Mouse (Mus musculus): ENCODE measurements around the gene Sorbs1. TPM values are rescaled to one million over a fixed set of nuclear protein-coding genes. Genes with fewer than 3 reads are reported as not detected.

Gene Sorbs1
- polyA plus RNA-seq, 1 experiment: 13.2 TPM

DNA sequence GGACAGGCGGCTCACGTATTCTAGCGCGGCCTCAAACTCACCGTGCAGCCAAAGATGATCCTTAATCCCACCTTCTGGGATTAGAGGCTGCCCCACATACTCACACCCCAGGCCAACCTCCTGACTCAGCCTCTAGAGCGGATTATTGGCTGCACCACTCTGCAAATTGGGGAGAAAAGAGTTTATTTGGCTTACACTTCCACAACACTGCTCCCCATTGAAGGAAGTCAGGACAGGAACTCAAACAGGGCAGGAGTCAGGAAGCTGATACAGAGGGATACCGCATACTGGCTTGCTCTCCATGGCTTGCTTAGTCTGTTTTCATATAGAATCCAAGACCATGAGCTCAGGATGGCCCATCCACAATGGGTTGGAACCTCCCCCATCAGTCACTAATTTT is 797 bp upstream of the Sorbs1 start:
- H3K27me3 ChIP-seq (ENCODE audit: control insufficient read depth, insufficient read depth, low read length): no peaks in the 10 kb centered on the region
- no peak for TF ChIP-seq CTCF (IDR thresholded peaks at IDR 0.05; ENCODE audit: extremely low read depth, insufficient read length, insufficient replicate concordance, low read depth, low read length)
- no peak for TF ChIP-seq POLR2A (IDR thresholded peaks at IDR 0.05; ENCODE audit: low read depth, low read length)
- H3K4me1 ChIP-seq (ENCODE audit: control insufficient read depth, insufficient read depth, insufficient read length, low read length): peaks cover 2% of the 10 kb centered on the region; the same call in 1 of the 2 replicates
- H3K4me3 ChIP-seq (ENCODE audit: low read depth, low read length): no peak overlapping the region
- no peak overlapping the region for H3K27ac ChIP-seq (ENCODE audit: insufficient read depth, low read depth, low read length)
- 76% methylated on average over 7 of the region's 7 CpGs for WGBS
- no peaks in the 10 kb centered on the region for H3K36me3 ChIP-seq (ENCODE audit: control insufficient read depth, insufficient read depth, low read length)

DNA sequence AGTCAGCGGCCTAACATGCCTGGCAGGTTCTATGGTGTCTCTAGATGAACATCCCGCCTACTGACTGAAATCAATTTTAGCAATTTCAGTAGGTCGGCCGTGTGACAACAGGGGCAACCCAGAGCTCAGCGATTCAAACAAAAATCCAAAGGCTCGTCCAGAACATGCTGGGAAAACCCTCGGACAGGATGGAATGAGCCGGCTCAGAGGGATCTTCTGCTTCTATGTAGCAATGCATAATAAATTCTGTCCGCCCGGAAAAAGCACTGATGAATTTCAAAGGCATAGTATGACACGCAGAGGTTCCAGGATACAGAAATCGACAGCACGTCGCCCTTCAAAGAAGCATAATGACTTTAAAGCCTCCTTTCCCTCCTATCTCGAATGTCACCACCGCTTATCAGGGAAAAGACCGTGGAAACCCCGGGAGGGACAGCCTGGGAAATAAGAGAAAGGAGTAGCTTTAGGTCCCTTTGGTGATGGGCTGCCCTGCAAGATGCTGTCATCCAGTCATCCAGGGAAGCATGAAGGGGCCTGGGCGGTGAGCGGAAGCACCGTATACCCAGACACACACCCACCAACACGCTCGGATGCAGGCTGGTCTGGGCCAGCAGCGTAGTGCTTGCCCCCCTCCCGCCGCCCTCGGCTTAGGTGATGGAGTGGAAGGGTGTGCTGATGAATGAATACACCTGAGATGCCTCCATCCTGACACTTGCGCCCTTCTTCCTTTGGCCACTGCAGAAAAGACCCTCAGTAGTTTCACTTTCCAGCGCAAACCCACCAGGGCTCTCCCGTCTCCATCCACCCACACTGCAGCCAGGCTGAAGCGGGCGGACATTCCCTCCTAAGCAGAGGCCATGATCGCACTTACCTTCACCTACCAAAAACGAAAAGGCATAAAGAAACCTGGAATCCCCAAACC is 818 bp downstream of the Sorbs1 start:
- WGBS: 2% methylated on average over 34 of the region's 34 CpGs

DNA sequence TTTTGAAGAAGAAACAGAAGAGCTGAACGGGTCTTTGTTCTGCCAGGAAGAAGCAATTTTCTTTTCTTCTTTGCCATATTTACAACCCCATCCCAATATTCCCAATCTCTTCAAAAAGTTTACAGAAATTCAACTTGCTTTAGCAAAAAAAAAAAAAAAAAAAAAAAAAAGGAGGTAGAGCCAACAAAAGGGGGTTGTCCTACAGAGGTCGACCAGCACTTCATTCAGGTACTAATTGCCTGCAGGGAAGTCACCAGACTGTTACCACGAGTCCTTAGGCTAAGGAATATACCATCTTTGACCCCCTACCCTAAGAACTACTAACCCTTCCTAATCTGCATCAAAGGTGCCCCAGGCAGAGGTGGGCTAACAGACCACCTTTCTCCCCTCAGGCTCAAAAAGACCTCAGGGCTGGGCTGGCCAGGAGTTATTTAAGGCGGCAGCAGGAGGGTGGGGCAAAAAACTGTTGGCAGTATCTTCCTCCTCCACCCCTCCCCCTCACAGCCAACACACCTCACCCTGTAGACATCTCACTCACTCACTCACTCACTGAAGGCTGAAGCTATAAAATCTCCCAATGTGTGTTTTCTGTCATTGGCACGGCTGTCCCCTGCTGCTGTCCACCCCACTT is 1.8 kb downstream of the Sorbs1 start:
- Histone ChIP-seq H3K27me3 (ENCODE audit: control insufficient read depth, insufficient read depth, low read length) (no peaks in the 10 kb centered on the region), H3K36me3 (ENCODE audit: control insufficient read depth, insufficient read depth, low read length) (no peaks in the 10 kb centered on the region), H3K4me3 (ENCODE audit: low read depth, low read length) (peak overlapping the region; percentile 26), H3K4me1 (ENCODE audit: control insufficient read depth, insufficient read depth, insufficient read length, low read length) (peaks cover 5% of the 10 kb centered on the region; the same call in 1 of the 2 replicates), H3K27ac (ENCODE audit: insufficient read depth, low read depth, low read length) (peak overlapping the region; percentile 42; the same call in 1 of the 2 replicates)
- 20% methylated on average over 5 of the region's 5 CpGs for WGBS
- TF ChIP-seq POLR2A (IDR thresholded peaks at IDR 0.05; ENCODE audit: low read depth, low read length) (no peak), CTCF (IDR thresholded peaks at IDR 0.05; ENCODE audit: extremely low read depth, insufficient read length, insufficient replicate concordance, low read depth, low read length) (no peak)

More for the DNA sequence above, 818 bp downstream of the Sorbs1 start:
- Histone ChIP-seq H3K4me1 (ENCODE audit: control insufficient read depth, insufficient read depth, insufficient read length, low read length) (peaks cover 5% of the 10 kb centered on the region; the same call in 1 of the 2 replicates), H3K27me3 (ENCODE audit: control insufficient read depth, insufficient read depth, low read length) (no peaks in the 10 kb centered on the region), H3K4me3 (ENCODE audit: low read depth, low read length) (peak overlapping the region; percentile 89), H3K27ac (ENCODE audit: insufficient read depth, low read depth, low read length) (peak overlapping the region; percentile 69), H3K36me3 (ENCODE audit: control insufficient read depth, insufficient read depth, low read length) (no peaks in the 10 kb centered on the region)
- no peak for TF ChIP-seq CTCF (IDR thresholded peaks at IDR 0.05; ENCODE audit: extremely low read depth, insufficient read length, insufficient replicate concordance, low read depth, low read length)
- no peak for TF ChIP-seq POLR2A (IDR thresholded peaks at IDR 0.05; ENCODE audit: low read depth, low read length)

DNA sequence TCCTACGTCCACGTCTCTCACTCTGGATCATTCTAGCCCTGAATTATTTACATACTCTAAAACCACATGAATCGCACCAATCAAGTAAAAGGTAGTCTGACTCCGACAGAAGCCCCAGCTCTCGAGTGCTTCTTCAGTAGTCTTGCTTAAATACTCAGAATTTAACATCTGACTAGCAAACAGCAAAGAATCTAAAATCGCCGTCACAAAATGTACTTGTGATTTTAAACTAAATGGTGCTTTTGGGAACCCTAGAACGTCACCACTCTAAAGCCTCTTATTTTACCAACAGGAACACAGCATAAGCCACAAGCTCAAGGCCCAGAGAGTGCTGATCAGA is 2.5 kb downstream of the Sorbs1 start:
- H3K27ac ChIP-seq (ENCODE audit: insufficient read depth, low read depth, low read length): peak overlapping the region; percentile 42
- H3K4me1 ChIP-seq (ENCODE audit: control insufficient read depth, insufficient read depth, insufficient read length, low read length): peaks cover 5% of the 10 kb centered on the region; the same call in 1 of the 2 replicates
- no peaks in the 10 kb centered on the region for H3K36me3 ChIP-seq (ENCODE audit: control insufficient read depth, insufficient read depth, low read length)
- no peaks in the 10 kb centered on the region for H3K27me3 ChIP-seq (ENCODE audit: control insufficient read depth, insufficient read depth, low read length)
- TF ChIP-seq CTCF (IDR thresholded peaks at IDR 0.05; ENCODE audit: extremely low read depth, insufficient read length, insufficient replicate concordance, low read depth, low read length): no peak
- no peak for TF ChIP-seq POLR2A (IDR thresholded peaks at IDR 0.05; ENCODE audit: low read depth, low read length)
- H3K4me3 ChIP-seq (ENCODE audit: low read depth, low read length): no peak overlapping the region
- WGBS: 83% methylated on average over 8 of the region's 8 CpGs

DNA sequence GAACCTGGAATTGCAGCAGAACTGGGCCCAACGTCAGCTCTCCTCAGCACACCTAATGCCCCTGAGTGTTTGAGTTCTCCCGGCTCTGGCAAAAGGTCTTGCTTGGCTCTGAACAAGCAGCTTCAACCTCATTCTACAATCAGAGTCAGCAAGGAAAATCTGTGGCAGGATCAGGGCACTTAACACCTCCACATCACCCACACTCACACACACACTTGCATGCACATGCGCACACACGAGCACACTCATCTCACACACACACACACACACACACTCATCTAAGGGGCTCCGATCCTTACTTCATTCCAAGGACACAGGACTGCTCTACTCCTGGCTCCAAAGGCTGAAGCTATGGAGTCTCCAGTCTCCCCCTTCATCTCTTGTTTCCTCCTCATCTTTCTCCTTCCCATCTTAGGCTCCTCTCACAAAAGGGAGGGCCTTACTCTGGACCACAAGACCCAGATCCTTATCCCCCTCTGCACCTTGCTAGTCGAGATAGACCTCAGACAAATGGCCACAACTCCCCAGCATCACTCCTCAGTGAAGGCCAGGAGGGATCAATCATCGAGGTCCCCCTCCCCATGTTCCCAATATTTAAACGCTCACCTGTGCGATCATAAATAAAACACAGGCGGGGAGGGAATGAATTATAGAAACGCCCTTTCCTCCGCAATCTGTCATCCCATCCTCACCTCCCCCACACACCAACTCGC is 3.0 kb downstream of the Sorbs1 start:
- 87% methylated on average over 13 of the region's 13 CpGs for WGBS
- Histone ChIP-seq H3K27ac (ENCODE audit: insufficient read depth, low read depth, low read length) (peak overlapping the region; percentile 14; the same call in 1 of the 2 replicates), H3K4me1 (ENCODE audit: control insufficient read depth, insufficient read depth, insufficient read length, low read length) (peaks cover 5% of the 10 kb centered on the region; the same call in 1 of the 2 replicates), H3K36me3 (ENCODE audit: control insufficient read depth, insufficient read depth, low read length) (no peaks in the 10 kb centered on the region), H3K27me3 (ENCODE audit: control insufficient read depth, insufficient read depth, low read length) (no peaks in the 10 kb centered on the region), H3K4me3 (ENCODE audit: low read depth, low read length) (no peak overlapping the region)
- no peak for TF ChIP-seq CTCF (IDR thresholded peaks at IDR 0.05; ENCODE audit: extremely low read depth, insufficient read length, insufficient replicate concordance, low read depth, low read length)
- no peak for TF ChIP-seq POLR2A (IDR thresholded peaks at IDR 0.05; ENCODE audit: low read depth, low read length)

DNA sequence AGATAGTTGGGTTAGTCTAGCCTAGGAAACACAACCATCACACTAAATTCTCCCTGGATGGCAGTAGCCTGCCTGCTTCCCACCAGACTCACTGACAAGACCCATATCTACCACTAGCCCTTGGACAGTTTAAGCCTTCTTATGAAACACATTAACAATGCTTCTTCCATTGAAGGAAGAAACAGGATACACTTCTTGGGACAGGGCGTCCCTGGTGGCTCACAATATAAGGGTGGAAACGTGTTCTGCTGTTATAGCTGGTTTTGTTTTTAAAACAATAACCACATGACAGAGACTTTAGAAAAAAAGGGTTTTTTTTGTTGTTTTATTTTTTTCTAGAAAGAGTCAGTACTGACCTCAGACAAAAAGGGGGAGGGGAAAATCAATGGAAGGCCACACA is 4.3 kb downstream of the Sorbs1 start:
- H3K27me3 ChIP-seq (ENCODE audit: control insufficient read depth, insufficient read depth, low read length): no peaks in the 10 kb centered on the region
- peaks cover 5% of the 10 kb centered on the region; the same call in 1 of the 2 replicates for H3K4me1 ChIP-seq (ENCODE audit: control insufficient read depth, insufficient read depth, insufficient read length, low read length)
- no peaks in the 10 kb centered on the region for H3K36me3 ChIP-seq (ENCODE audit: control insufficient read depth, insufficient read depth, low read length)
- TF ChIP-seq POLR2A (IDR thresholded peaks at IDR 0.05; ENCODE audit: low read depth, low read length): no peak
- TF ChIP-seq CTCF (IDR thresholded peaks at IDR 0.05; ENCODE audit: extremely low read depth, insufficient read length, insufficient replicate concordance, low read depth, low read length): no peak
- 87% methylated on average over 2 of the region's 2 CpGs for WGBS
- no peak overlapping the region for H3K4me3 ChIP-seq (ENCODE audit: low read depth, low read length)
- no peak overlapping the region for H3K27ac ChIP-seq (ENCODE audit: insufficient read depth, low read depth, low read length)
